Mouse (Mus musculus): ENCODE data around the gene Gm10192.

DNA sequence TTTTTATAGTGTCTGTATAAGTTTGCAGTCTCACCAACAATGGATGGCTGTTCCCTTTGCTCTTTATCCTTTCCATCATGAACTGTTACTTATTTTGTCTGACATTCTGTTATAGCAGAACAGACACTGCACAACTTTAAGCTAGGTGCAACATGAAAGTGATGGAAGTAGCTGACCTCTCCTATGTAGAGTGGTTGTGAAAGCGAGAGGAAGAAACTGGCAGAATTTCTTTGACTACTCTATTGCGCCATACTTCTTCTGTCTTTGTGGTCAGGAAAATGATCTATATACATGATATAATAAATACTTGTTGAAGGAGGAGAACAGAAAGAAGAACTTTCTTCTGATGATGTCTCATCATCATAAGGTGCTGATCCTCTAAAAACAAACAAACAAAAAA is 40.5 kb downstream of the Gm10192 start:
- no peak for TF ChIP-seq CTCF (IDR thresholded peaks at IDR 0.05; ENCODE audit: control insufficient read depth, insufficient read depth, insufficient replicate concordance, low read depth, low read length)
- no peak for TF ChIP-seq POLR2A (IDR thresholded peaks at IDR 0.05; ENCODE audit: control insufficient read depth, low read depth, low read length)

Measured in testis, adult 2 months (tissue).